Mouse (Mus musculus) thymus, postnatal 0 days (tissue): ENCODE measurements around the gene Trpv6. TPM values are rescaled to one million over a fixed set of nuclear protein-coding genes. Genes with fewer than 3 reads are reported as not detected.

ENCODE experiments used
- DNase-seq: peaks from one replicate; pipeline ENCODE4 v3.0.0-alpha.2; 2015; ENCODE audit warnings: low spot score
- polyA plus RNA-seq: library from polyadenylated mRNA; unstranded; fragments of >200 nt; fragmentation: Nextera tagmentation; extraction: Ambion mirVana; gene quantifications from 2 replicates; pipeline ENCODE4 v1.2.1, GENCODE M21; 2015

The Trpv6 gene
- 0.64 and 1.1 TPM in 2 replicates for polyA plus RNA-seq

DNA sequence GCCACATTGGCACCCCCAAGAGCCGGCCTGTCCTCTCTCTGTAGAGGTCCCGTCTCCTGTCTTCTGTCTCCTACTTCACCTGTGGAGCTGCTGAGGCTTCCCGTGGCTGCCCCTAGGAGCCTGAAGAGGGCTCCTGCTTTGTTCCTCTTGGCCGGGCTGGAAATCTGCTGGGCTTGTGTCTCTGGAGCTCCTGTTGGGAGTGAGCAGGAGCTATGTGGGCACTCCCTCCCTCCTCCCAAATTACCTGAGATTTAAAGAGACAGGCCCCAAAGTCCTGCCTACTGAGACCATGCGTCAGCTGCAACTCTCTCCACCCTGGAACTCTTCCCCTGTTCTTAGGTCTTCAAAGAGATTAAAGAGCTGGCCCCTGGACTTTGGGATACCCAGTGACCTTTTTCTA lies at the start of gene Trpv6:
TSS of gene Trpv6 (minus strand) at position 228 of the 400 bp plus-strand sequence.
- no peak for DNase-seq

DNA sequence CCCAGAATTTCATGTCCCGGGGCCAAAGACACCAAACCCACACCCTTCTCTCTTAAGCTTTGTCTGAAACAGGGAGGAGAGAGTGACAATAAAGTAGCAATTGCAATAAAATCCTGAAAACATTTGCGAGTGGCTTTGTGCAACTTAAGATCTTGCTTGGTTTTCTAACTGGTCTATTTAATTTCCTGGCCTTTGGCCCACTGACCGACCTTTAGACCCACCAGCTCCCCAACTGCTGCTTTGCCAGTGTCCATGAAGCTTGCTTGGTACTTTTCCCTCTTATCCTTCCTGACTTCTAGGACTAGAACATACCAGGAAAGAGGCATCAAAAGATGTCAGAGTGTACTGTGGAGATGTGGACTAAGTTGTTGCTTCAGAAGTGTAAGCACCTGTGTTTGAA lies 49.4 kb upstream of the Trpv6 start:
- DNase-seq = no peak

DNA sequence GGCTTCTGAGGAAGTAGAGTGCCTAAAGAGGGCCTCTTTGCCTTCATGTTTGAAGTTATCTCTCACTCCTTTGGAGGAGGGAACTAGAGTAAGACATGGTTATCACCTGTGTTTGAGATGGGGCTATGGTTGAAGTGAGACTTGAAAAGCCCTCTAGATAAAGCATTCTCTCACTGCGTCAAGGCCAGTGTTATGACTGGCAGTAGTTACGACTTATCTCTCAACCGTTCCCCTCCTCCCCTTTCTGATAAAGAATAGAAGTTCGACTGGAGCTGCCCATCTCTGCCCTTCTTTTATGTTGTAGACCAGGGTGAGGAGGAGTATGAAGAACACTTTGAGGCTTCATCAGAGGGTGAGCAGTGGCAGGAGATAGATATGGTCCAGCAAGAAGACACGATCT lies 48.7 kb upstream of the Trpv6 start:
- DNase-seq = no peak

GRCm38 (mm10) chr6:41684131-41684530 lies 47.9 kb upstream of the Trpv6 start, which contains the start of gene Llcfc1:
Gene Llcfc1 (plus strand): TSS chr6:41684431.
- DNase-seq = no peak

DNA sequence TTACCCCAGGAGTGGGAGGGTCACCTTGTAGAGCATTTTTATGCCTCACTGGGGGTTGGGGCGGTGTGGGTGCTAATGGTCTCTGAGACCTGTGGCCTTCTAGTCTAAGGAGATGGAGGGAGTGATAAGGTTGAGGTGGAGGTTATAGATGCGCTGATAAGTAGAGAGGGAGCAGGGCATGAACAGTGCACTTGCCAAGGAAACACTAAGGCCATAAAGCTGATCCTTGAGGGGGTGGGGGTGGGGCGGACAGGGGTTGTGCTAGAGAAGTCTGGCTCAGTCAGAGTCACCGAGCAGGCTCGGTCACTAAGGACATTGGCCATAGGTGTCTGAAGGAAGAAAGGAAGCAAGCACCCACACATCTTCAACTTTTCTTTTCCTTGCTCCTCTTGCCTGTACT lies 45.5 kb upstream of the Trpv6 start:
- no peak for DNase-seq

GRCm38 (mm10) chr6:41680669-41681068 lies 44.5 kb upstream of the Trpv6 start, which contains the start of gene Trpv5:
Gene Trpv5 (minus strand): TSS chr6:41680769.
- DNase-seq = no peak

DNA sequence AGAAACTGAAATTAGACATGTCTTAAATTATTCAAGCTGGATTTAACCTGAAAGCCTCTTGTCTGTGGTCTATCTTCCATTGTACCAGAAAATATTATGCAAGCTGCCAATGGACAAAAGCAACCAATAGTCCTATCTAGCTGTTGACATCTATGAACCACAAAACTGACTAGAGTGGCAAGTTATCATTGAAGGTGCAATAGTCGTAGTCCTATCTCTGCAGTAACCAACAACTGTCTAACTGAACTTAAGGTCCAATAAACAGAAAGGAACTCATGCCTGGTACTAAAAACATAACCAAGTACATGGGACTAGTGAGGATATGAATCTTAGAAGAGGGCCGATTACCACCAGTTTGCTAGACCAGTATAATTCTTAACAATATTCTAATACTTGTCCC lies 40.3 kb upstream of the Trpv6 start:
- no peak for DNase-seq

GRCm38 (mm10) chr6:41662320-41662719 lies 26.1 kb upstream of the Trpv6 start:
- DNase-seq = peak; percentile 44

- no peak for DNase-seq
These were observed 22.3 kb upstream of the Trpv6 start for GRCm38 (mm10) chr6:41658487-41658886.

DNA sequence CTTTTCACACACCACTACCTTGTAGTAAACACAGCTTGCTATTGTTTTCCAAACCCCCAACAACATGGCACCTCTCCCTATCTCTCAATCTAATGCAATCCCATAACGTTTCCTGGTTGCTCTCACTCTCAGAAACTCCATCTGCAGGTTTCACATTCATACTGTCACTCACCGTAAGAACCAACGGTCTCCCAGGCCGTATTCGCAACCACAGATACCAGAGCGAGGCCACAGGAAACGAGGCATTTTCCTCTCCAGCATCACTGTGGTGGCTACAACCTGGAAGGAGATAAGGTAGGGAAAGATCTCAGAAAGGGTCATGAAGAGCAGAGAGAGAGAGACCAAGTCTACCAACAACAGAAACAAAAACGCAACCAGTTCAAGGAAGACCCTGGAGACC lies 18.4 kb upstream of the Trpv6 start:
- DNase-seq = peak; percentile 9

GRCm38 (mm10) chr6:41653173-41653572 lies 17.0 kb upstream of the Trpv6 start:
- DNase-seq = no peak

- DNase-seq = no peak
These were observed 10.5 kb upstream of the Trpv6 start for GRCm38 (mm10) chr6:41646672-41647071.

DNA sequence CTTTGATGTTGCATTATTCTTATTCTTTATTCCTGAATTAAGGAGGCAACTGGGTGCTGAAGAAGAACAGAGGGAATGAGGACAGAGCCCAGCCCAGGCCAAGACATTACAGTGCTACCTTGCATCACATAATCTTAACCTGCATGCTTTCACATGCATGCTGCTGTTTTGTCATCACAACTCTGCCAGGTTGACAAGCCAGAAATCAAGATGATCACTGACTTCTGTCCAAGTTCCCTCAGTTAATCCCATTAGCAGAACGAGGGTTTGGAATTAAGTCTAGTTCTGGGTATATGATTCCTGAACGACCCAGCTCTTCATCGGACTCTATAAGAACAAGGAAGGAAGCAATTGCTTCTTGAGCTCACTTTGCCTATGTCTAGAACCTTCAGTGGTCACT lies 10.0 kb upstream of the Trpv6 start:
- DNase-seq = no peak

GRCm38 (mm10) chr6:41643227-41643626 lies 7.0 kb upstream of the Trpv6 start:
- DNase-seq = no peak

DNA sequence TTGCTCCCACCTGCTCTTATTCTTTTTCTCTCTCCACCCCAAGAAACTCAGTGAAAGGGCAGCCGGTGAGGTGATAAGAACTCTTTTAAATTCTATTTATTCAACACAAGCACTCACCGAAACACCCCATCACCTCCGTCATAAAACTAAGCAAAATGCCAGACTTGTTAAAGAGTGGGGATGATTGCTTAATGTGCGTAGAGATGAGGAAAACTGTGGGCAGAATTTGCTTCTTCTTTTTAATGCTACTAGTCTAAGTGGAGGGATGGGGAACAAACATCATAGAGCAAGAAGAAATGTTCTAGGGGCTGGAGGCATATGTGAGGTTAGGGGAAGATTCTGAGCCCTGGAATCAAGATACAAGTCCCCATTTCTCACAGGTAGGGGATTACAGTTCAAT lies 6.6 kb upstream of the Trpv6 start:
- DNase-seq = no peak

- no peak for DNase-seq
These were observed 5.1 kb upstream of the Trpv6 start for GRCm38 (mm10) chr6:41641173-41641866.

GRCm38 (mm10) chr6:41640449-41640848 lies 4.2 kb upstream of the Trpv6 start:
- DNase-seq = no peak

DNA sequence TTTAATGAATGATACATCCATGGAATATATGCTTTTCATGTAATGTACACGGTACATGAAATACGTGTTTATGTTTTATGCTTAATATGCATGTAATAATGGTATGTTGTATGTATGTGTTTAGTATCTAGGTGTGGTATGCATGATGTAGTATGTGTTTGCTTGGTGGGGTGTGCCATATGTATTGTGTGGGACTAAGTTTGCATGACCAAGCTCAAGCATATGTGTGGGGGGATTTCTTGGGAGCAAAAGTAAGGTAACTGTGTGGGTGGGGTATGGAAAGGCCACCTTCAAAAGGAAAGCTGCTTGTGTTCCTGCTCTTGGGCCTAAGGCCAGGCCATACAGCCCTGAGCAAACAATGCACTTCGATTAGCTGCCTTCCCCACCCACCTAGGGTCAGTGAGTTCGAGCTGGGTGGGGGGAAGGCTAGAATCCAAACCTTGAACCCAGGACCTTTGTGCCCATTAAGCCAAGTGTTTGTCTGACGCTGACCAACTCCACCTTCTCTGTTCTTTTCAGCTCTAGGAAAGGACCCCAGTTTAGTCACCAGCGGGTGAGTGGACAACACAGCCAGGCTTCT lies 1.8 kb upstream of the Trpv6 start:
- DNase-seq = no peak

- DNase-seq = no peak
These were observed 1.2 kb upstream of the Trpv6 start for GRCm38 (mm10) chr6:41637393-41637792.

GRCm38 (mm10) chr6:41635211-41635610 lies 994 bp downstream of the Trpv6 start:
- no peak for DNase-seq

DNA sequence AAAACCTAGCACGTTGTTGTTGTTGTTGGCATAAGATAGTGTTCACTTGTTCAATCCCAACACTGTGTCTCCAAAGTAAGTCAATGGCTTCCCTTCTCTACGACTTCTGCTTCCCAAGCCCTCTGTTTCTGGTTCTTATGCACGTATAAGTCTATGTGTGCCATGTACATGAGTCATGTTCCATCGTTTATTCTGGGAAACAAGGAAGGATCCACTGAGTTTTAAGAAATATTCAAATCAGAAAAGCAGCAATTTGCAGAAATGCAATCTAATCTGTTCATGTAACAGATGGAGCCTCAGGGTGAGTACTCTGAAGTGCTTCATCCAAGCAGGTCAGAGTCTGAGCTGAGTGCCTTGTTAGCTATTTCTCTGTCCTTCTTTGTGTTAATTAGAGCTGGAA lies 4.7 kb downstream of the Trpv6 start:
- DNase-seq = no peak

DNA sequence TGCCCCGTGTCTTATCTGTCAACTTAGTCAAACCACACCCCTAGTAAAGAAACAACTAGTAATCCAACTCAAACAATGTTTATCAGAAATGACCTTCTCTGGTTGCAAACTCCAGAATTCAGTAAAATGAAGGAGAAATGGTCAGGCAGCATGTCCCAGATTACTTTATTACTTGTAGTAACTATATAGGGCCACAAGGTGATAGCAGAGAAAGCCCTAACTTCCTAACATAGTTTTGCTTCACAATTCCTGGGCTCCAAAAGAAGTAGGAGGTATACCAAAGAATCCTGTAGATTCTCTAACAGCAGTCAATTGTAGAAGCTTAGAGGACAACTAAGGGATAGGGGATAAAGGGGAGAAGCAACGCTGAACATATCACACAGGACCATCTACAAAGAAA lies 5.4 kb downstream of the Trpv6 start:
- DNase-seq = no peak

- DNase-seq = no peak
These were observed 8.0 kb downstream of the Trpv6 start for GRCm38 (mm10) chr6:41628180-41628579.
